Mouse (Mus musculus): Measurements from ENCODE around the gene Tlr9. TPM values are rescaled to one million over a fixed set of nuclear protein-coding genes. Genes with fewer than 3 reads are reported as not detected.
A peak's percentile ranks its signal among the peaks of the same experiment; 100 is the strongest.

Tlr9 gene
- total RNA-seq, 1 experiment from 2014 or later = 14.8 TPM

GRCm38 (mm10) chr9:106227790-106228429 is 5.5 kb downstream of the Tlr9 start:
- ATAC-seq (ENCODE audit: extremely low read depth, insufficient number of reproducible peaks, low FRiP score, poor library complexity, severe bottlenecking) = no peak

- peak; percentile 69 for ATAC-seq (ENCODE audit: extremely low read depth, insufficient number of reproducible peaks, low FRiP score, poor library complexity, severe bottlenecking)
Observed at GRCm38 (mm10) chr9:106230051-106230733, 7.8 kb downstream of the Tlr9 start.

- ATAC-seq (ENCODE audit: extremely low read depth, insufficient number of reproducible peaks, low FRiP score, poor library complexity, severe bottlenecking) = no peak
Observed at GRCm38 (mm10) chr9:106230734-106231106, 8.3 kb downstream of the Tlr9 start.

- no peak for ATAC-seq (ENCODE audit: extremely low read depth, insufficient number of reproducible peaks, low FRiP score, poor library complexity, severe bottlenecking)
Observed at GRCm38 (mm10) chr9:106231220-106231619, 8.8 kb downstream of the Tlr9 start.

- ATAC-seq (ENCODE audit: extremely low read depth, insufficient number of reproducible peaks, low FRiP score, poor library complexity, severe bottlenecking) = no peak
Observed at GRCm38 (mm10) chr9:106231816-106232215, 9.4 kb downstream of the Tlr9 start.

GRCm38 (mm10) chr9:106232956-106233355 is 10.6 kb downstream of the Tlr9 start:
- ATAC-seq (ENCODE audit: extremely low read depth, insufficient number of reproducible peaks, low FRiP score, poor library complexity, severe bottlenecking) = no peak

GRCm38 (mm10) chr9:106233953-106234352 is 11.6 kb downstream of the Tlr9 start:
- ATAC-seq (ENCODE audit: extremely low read depth, insufficient number of reproducible peaks, low FRiP score, poor library complexity, severe bottlenecking) = no peak

GRCm38 (mm10) chr9:106235194-106235830 is 12.9 kb downstream of the Tlr9 start:
- no peak for ATAC-seq (ENCODE audit: extremely low read depth, insufficient number of reproducible peaks, low FRiP score, poor library complexity, severe bottlenecking)

- ATAC-seq (ENCODE audit: extremely low read depth, insufficient number of reproducible peaks, low FRiP score, poor library complexity, severe bottlenecking) = no peak
Observed at GRCm38 (mm10) chr9:106236156-106236817, 13.9 kb downstream of the Tlr9 start.

GRCm38 (mm10) chr9:106236818-106237211 is 14.4 kb downstream of the Tlr9 start:
- ATAC-seq (ENCODE audit: extremely low read depth, insufficient number of reproducible peaks, low FRiP score, poor library complexity, severe bottlenecking) = no peak

- no peak for ATAC-seq (ENCODE audit: extremely low read depth, insufficient number of reproducible peaks, low FRiP score, poor library complexity, severe bottlenecking)
Observed at GRCm38 (mm10) chr9:106237401-106237800, 15.0 kb downstream of the Tlr9 start.

- no peak for ATAC-seq (ENCODE audit: extremely low read depth, insufficient number of reproducible peaks, low FRiP score, poor library complexity, severe bottlenecking)
Observed at GRCm38 (mm10) chr9:106237878-106238277, 15.5 kb downstream of the Tlr9 start.

GRCm38 (mm10) chr9:106241541-106242164 is 19.3 kb downstream of the Tlr9 start:
- no peak for ATAC-seq (ENCODE audit: extremely low read depth, insufficient number of reproducible peaks, low FRiP score, poor library complexity, severe bottlenecking)

GRCm38 (mm10) chr9:106242813-106243488 is 20.6 kb downstream of the Tlr9 start:
- ATAC-seq (ENCODE audit: extremely low read depth, insufficient number of reproducible peaks, low FRiP score, poor library complexity, severe bottlenecking) = 0 out of 2 replicates have a peak, but pooled peaks have one; percentile 31

- no peak for ATAC-seq (ENCODE audit: extremely low read depth, insufficient number of reproducible peaks, low FRiP score, poor library complexity, severe bottlenecking)
Observed at GRCm38 (mm10) chr9:106249550-106249949, 27.2 kb downstream of the Tlr9 start.

GRCm38 (mm10) chr9:106250245-106250644 is 27.8 kb downstream of the Tlr9 start:
- ATAC-seq (ENCODE audit: extremely low read depth, insufficient number of reproducible peaks, low FRiP score, poor library complexity, severe bottlenecking) = no peak

GRCm38 (mm10) chr9:106251066-106251465 is 28.7 kb downstream of the Tlr9 start:
- ATAC-seq (ENCODE audit: extremely low read depth, insufficient number of reproducible peaks, low FRiP score, poor library complexity, severe bottlenecking) = no peak

- ATAC-seq (ENCODE audit: extremely low read depth, insufficient number of reproducible peaks, low FRiP score, poor library complexity, severe bottlenecking) = no peak
Observed at GRCm38 (mm10) chr9:106254001-106254400, 31.6 kb downstream of the Tlr9 start.

GRCm38 (mm10) chr9:106258412-106258811 is 36.0 kb downstream of the Tlr9 start:
- no peak for ATAC-seq (ENCODE audit: extremely low read depth, insufficient number of reproducible peaks, low FRiP score, poor library complexity, severe bottlenecking)
